Mouse (Mus musculus) lung, postnatal 0 days (tissue): ENCODE measurements around the gene Fscn2. TPM values are rescaled to one million over a fixed set of nuclear protein-coding genes. Genes with fewer than 3 reads are reported as not detected.
"Not testable (repeated sequence)": the region's sequence is repeated elsewhere in the genome, so short reads cannot be mapped to it uniquely, and the experiment has no call there.

Experiments used
- ATAC-seq: fragments of 200-750 bp; cut with Nextera tagmentation; 2 replicates; pipeline ENCODE4 v1.8.0; 2017; ENCODE audit warnings: moderate library complexity
- DNase-seq: peaks from one replicate; pipeline ENCODE4 v3.0.0-alpha.2; 2016; ENCODE audit warnings: low spot score
- H3K27ac ChIP-seq: fragments of 300-500 bp; sonication (generic); 2 replicates; pipeline ENCODE4 v1.5.1; 2014; ENCODE audit warnings: antibody characterized with exemption, mild to moderate bottlenecking, low read length, mixed read lengths
- H3K27me3 ChIP-seq: fragments of 300-500 bp; sonication (generic); replicated peaks from 2 replicates; pipeline ENCODE4 v1.6.1; 2014; ENCODE audit warnings: low read length, mixed read lengths; ENCODE audit not compliant: insufficient read depth
- H3K36me3 ChIP-seq: fragments of 300-500 bp; sonication (generic); 2 replicates; pipeline ENCODE4 v1.6.1; 2014; ENCODE audit warnings: low read length, mixed read lengths; ENCODE audit not compliant: insufficient read depth
- H3K4me1 ChIP-seq: fragments of 300-500 bp; sonication (generic); 2 replicates; pipeline ENCODE4 v1.6.1; 2014; ENCODE audit warnings: antibody characterized with exemption, low read depth, low read length, mixed read lengths; ENCODE audit not compliant: insufficient read depth
- H3K4me2 ChIP-seq: fragments of 300-500 bp; sonication (generic); replicated peaks from 2 replicates; pipeline ENCODE4 v1.6.1; 2014; ENCODE audit warnings: low read depth, mild to moderate bottlenecking, low read length, moderate library complexity, mixed read lengths
- H3K4me3 ChIP-seq: fragments of 300-500 bp; sonication (generic); 2 replicates; pipeline ENCODE4 v1.5.1; 2014; ENCODE audit warnings: low read depth, low read length
- H3K9ac ChIP-seq: fragments of 300-500 bp; sonication (generic); replicated peaks from 2 replicates; pipeline ENCODE4 v1.6.1; 2014; ENCODE audit warnings: low read depth, mild to moderate bottlenecking
- H3K9me3 ChIP-seq: fragments of 300-500 bp; sonication (generic); 2 replicates; pipeline ENCODE4 v1.6.1; 2016; ENCODE audit warnings: low read length, mixed read lengths
- CTCF ChIP-seq: IDR thresholded peaks from 2 replicates; pipeline ENCODE4 v1.5.1; 2016; ENCODE audit warnings: antibody characterized with exemption, mild to moderate bottlenecking
- EP300 ChIP-seq: IDR thresholded peaks from 2 replicates; pipeline ENCODE4 v1.6.1; 2016; ENCODE audit warnings: antibody characterized with exemption, mild to moderate bottlenecking, control low read depth
- WGBS: fragments of 180-500 bp; shearing (Covaris S2); extraction: QIAGEN DNeasy Blood & Tissue Kit; methylation state at CpG from one replicate; pipeline ENCODE4 v1.1.7; 2014; 5-methylcytosine and 5-hydroxymethylcytosine counted together
- microRNA-seq: library from miRNA; unstranded; fragments of <30 nt; microRNA quantifications from one replicate; pipeline ENCODE4, GENCODE M21; 2016
- polyA plus RNA-seq: library from polyadenylated mRNA; unstranded; fragments of >200 nt; fragmentation: Nextera tagmentation; extraction: Ambion mirVana; gene quantifications from 2 replicates; pipeline ENCODE4 v1.2.1, GENCODE M21; 2015

Gene Fscn2
- polyA plus RNA-seq, 1 experiment from 2014 or later, result 0.36 TPM

DNA sequence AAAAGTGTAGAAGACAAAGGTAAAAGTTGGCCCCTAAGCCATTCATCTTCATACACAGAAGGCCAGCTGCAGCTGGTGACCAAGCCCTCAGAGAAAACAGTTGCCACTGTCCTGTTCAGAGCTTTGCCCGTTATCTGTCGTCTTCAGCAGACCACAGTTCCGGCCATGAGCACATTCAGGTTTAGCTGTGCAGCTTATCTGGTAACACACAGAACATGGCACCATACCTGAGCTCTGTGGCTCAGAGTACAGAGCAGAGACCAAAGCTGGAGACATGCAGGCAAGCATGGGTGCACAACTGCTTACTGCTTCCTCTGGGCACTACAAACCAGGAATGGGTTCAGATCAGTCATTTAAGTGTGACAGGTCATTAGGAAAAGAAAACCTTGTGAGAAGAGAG, 44.5 kb downstream of the Fscn2 start:
- H3K9ac ChIP-seq, result no peak overlapping the region
- no peaks in the 10 kb centered on the region for H3K9me3 ChIP-seq
- H3K27me3 ChIP-seq, result no peaks in the 10 kb centered on the region
- ATAC-seq (no peak), DNase-seq (no peak)
- H3K4me1 ChIP-seq, result no peaks in the 10 kb centered on the region
- no peak overlapping the region for H3K27ac ChIP-seq
- no peak overlapping the region for H3K4me3 ChIP-seq
- no peak for TF ChIP-seq CTCF
- TF ChIP-seq EP300, result no peak
- H3K4me2 ChIP-seq, result no peak overlapping the region
- peaks cover 76% of the 10 kb centered on the region; the same call in 1 of the 2 replicates for H3K36me3 ChIP-seq
- 94% methylated on average over 3 of the region's 3 CpGs for WGBS

DNA sequence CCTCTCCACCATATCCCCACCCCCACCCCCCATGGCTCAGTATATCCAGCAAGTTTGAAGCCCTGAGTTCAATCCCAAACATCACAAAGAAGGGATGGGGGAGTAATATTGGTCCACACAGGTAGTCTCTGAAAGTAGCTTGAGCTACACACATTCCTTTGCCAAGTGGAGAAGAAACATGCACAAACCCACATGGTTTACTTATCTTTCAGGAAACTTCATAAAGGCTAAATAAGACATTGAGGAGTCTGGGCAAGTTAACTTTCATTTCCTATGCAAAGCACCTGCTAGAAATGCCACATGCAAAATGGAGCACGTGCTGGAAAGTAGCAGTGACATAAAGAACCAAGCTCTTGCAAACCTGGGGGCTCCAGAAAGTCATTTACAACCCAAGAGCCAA, 45.1 kb downstream of the Fscn2 start:
- Histone ChIP-seq H3K27ac (no peak overlapping the region), H3K36me3 (peaks cover 78% of the 10 kb centered on the region; the same call in 1 of the 2 replicates), H3K4me1 (no peaks in the 10 kb centered on the region), H3K4me2 (no peak overlapping the region), H3K9ac (no peak overlapping the region), H3K4me3 (no peak overlapping the region), H3K9me3 (no peaks in the 10 kb centered on the region), H3K27me3 (no peaks in the 10 kb centered on the region)
- no peak for TF ChIP-seq EP300
- no peak for TF ChIP-seq CTCF
- 92% methylated on average over 1 of the region's 1 CpGs for WGBS
- no peak for ATAC-seq
- no peak for DNase-seq

DNA sequence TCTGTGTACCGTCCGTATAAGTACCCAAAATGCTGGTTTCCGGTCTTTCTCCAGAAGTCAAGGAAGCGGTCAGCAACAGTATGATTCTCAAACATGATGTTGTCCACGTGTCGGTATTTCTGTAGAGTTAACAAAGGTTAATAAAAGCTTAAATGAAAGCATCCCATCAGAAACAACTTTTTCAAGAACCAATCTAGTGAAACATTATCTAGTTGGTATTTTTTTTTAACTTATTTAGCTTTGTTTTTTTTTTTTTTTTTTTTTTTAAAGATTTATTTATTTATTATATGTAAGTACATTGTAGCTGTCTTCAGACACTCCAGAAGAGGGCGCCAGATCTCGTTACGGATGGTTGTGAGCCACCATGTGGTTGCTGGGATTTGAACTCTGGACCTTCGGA, 52.3 kb downstream of the Fscn2 start:
- not testable (repeated sequence) for H3K27me3 ChIP-seq, H3K4me3 ChIP-seq, H3K4me1 ChIP-seq, DNase-seq, H3K27ac ChIP-seq, H3K9me3 ChIP-seq, H3K4me2 ChIP-seq, ATAC-seq, H3K9ac ChIP-seq
- WGBS, result 96% methylated on average over 7 of the region's 10 CpGs
- H3K36me3 ChIP-seq, result peaks cover 63% of the 10 kb centered on the region

Small RNA genes lying within 50 kb of the gene (microRNA-seq; reads per million reads assigned to microRNA genes)
- gene Gm23419 (not detected), gene Mir6935 (not detected)

Other genes with a start within 250 kb of the Fscn2 start
- gene Slc38a10, start 210.2 kb upstream of the Fscn2 start, polyA plus RNA-seq, result 66.6 and 69.4 TPM in 2 replicates
- gene Bahcc1, start 128.6 kb upstream of the Fscn2 start, polyA plus RNA-seq, result 5.9 and 6.6 TPM in 2 replicates
- 1,989 and 2,317 TPM in 2 replicates for gene Actg1, start 13.0 kb upstream of the Fscn2 start, polyA plus RNA-seq
- 18.1 and 19.6 TPM in 2 replicates for gene Faap100, start 17.2 kb downstream of the Fscn2 start, polyA plus RNA-seq
- 15.3 and 16.5 TPM in 2 replicates for gene Nploc4, start 76.2 kb downstream of the Fscn2 start, polyA plus RNA-seq
- gene Tspan10, start 81.1 kb downstream of the Fscn2 start, polyA plus RNA-seq, result not detected in 2 replicates
- gene Pde6g, start 92.0 kb downstream of the Fscn2 start, polyA plus RNA-seq, result not detected in 2 replicates
- 14.9 and 18.9 TPM in 2 replicates for gene Oxld1, start 96.5 kb downstream of the Fscn2 start, polyA plus RNA-seq
- gene Ccdc137, start 96.6 kb downstream of the Fscn2 start, polyA plus RNA-seq, result 16.5 and 21.1 TPM in 2 replicates
- gene Arl16, start 106.1 kb downstream of the Fscn2 start, polyA plus RNA-seq, result 29.8 and 33.4 TPM in 2 replicates
- gene Mrpl12, start 123.1 kb downstream of the Fscn2 start, polyA plus RNA-seq, result 60.6 and 67.7 TPM in 2 replicates
- 75.4 and 83.4 TPM in 2 replicates for gene Slc25a10, start 130.3 kb downstream of the Fscn2 start, polyA plus RNA-seq
- 0.61 and 0.76 TPM in 2 replicates for gene Gcgr, start 169.2 kb downstream of the Fscn2 start, polyA plus RNA-seq
- 209 and 215 TPM in 2 replicates for gene Mcrip1, start 188.2 kb downstream of the Fscn2 start, polyA plus RNA-seq
- not detected in 2 replicates for gene Ppp1r27, start 189.6 kb downstream of the Fscn2 start, polyA plus RNA-seq
- gene P4hb, start 211.7 kb downstream of the Fscn2 start, polyA plus RNA-seq, result 551 and 555 TPM in 2 replicates
- 512 TPM in 2 replicates for gene Arhgdia, start 220.1 kb downstream of the Fscn2 start, polyA plus RNA-seq
- 149 and 150 TPM in 2 replicates for gene Alyref, start 236.8 kb downstream of the Fscn2 start, polyA plus RNA-seq
- 138 and 151 TPM in 2 replicates for gene Anapc11, start 236.9 kb downstream of the Fscn2 start, polyA plus RNA-seq
- 2.5 and 2.9 TPM in 2 replicates for gene Npb, start 246.9 kb downstream of the Fscn2 start, polyA plus RNA-seq